Mouse (Mus musculus): Measurements from ENCODE around the gene Gabbr2. TPM values are rescaled to one million over a fixed set of nuclear protein-coding genes. Genes with fewer than 3 reads are reported as not detected.

Gene Gabbr2
- total RNA-seq, 2 experiments from 2014 or later: 205 to 211 TPM

Other genes starting within 250 kb of the Gabbr2 start
- gene Anks6, start 65.6 kb upstream of the Gabbr2 start, total RNA-seq (2021): 10 to 100 TPM; 22.3 to 26.1 TPM
- 1 to 10 TPM; 1.2 TPM for gene Galnt12, start 100.0 kb upstream of the Gabbr2 start, total RNA-seq (2021)
- 1 to 10 TPM; 5.6 to 7.8 TPM for gene Col15a1, start 216.3 kb upstream of the Gabbr2 start, total RNA-seq (2021)

Data from layer of hippocampus, postnatal 36 days (tissue).